Mouse (Mus musculus) midbrain, embryonic 16.5 days (tissue): ENCODE results near the gene Pip4k2b. TPM values are rescaled to one million over a fixed set of nuclear protein-coding genes. Genes with fewer than 3 reads are reported as not detected.
"Not testable (repeated sequence)": the region's sequence is repeated elsewhere in the genome, so short reads cannot be mapped to it uniquely, and the experiment has no call there.

ENCODE experiments used
- ATAC-seq: fragments of 200-750 bp; cut with Nextera tagmentation; 2 replicates; pipeline ENCODE4 v1.8.0; 2017; ENCODE audit warnings: moderate TSS enrichment
- H3K27ac ChIP-seq: fragments of 300-500 bp; sonication (generic); 2 replicates; pipeline ENCODE4 v1.5.1; 2014; ENCODE audit warnings: mild to moderate bottlenecking, low read length, mixed read lengths
- H3K27me3 ChIP-seq: fragments of 300-500 bp; sonication (generic); 2 replicates; pipeline ENCODE4 v1.6.1; 2014; ENCODE audit warnings: low read depth, low read length, mixed read lengths; ENCODE audit not compliant: control insufficient read depth, insufficient read depth
- H3K36me3 ChIP-seq: fragments of 300-500 bp; sonication (generic); 2 replicates; pipeline ENCODE4 v1.6.1; 2014; ENCODE audit warnings: mild to moderate bottlenecking, low read length, moderate library complexity, mixed read lengths; ENCODE audit not compliant: control insufficient read depth, insufficient read depth
- H3K4me1 ChIP-seq: fragments of 300-500 bp; sonication (generic); 2 replicates; pipeline ENCODE4 v1.6.1; 2014; ENCODE audit warnings: mild to moderate bottlenecking, low read length, mixed read lengths; ENCODE audit not compliant: control insufficient read depth, insufficient read depth
- H3K4me2 ChIP-seq: fragments of 300-500 bp; sonication (generic); 2 replicates; pipeline ENCODE4 v1.6.1; 2014; ENCODE audit warnings: mild to moderate bottlenecking, low read length, mixed read lengths
- H3K4me3 ChIP-seq: fragments of 300-500 bp; sonication (generic); 2 replicates; pipeline ENCODE4 v1.5.1; 2014; ENCODE audit warnings: low read depth, mild to moderate bottlenecking, low read length, moderate library complexity, mixed read lengths
- H3K9ac ChIP-seq: fragments of 300-500 bp; sonication (generic); 2 replicates; pipeline ENCODE4 v1.6.1; 2014; ENCODE audit warnings: low read depth, low read length, mixed read lengths
- H3K9me3 ChIP-seq: fragments of 300-500 bp; sonication (generic); replicated peaks from 2 replicates; pipeline ENCODE4 v1.6.1; 2014; ENCODE audit warnings: mild to moderate bottlenecking, low read length, mixed read lengths; ENCODE audit not compliant: control insufficient read depth, poor library complexity, severe bottlenecking
- WGBS: fragments of 180-500 bp; shearing (Covaris S2); extraction: QIAGEN DNeasy Blood & Tissue Kit; methylation state at CpG from one replicate; pipeline ENCODE4 v1.1.7; 2014; 5-methylcytosine and 5-hydroxymethylcytosine counted together
- polyA plus RNA-seq: library from polyadenylated mRNA; unstranded; fragments of >200 nt; fragmentation: Nextera tagmentation; extraction: Ambion mirVana; gene quantifications from 2 replicates; pipeline ENCODE4 v1.2.1, GENCODE M21; 2015

Gene Pip4k2b
- polyA plus RNA-seq = 5.0 and 5.1 TPM in 2 replicates

- Histone ChIP-seq H3K36me3 (peaks cover 16% of the 10 kb centered on the region), H3K9me3 (no peaks in the 10 kb centered on the region), H3K4me1 (peaks cover 22% of the 10 kb centered on the region), H3K9ac (peak within 1 kb of the TSS; percentile 82), H3K4me3 (peak within 1 kb of the TSS; percentile 58), H3K27me3 (no peaks in the 10 kb centered on the region), H3K27ac (peak within 1 kb of the TSS; percentile 98), H3K4me2 (peak within 1 kb of the TSS; percentile 96)
- peak; percentile 49 for ATAC-seq
- WGBS = 0% methylated on average over 52 of the region's 63 CpGs
Observed at GRCm38 (mm10) chr11:97744063-97744717, at the start of gene Pip4k2b. Gene Pip4k2b (minus strand): TSS chr11:97744704.

GRCm38 (mm10) chr11:97793165-97793564, 48.7 kb upstream of the Pip4k2b start:
- Histone ChIP-seq H3K36me3 (no peaks in the 10 kb centered on the region), H3K4me1 (no peaks in the 10 kb centered on the region), H3K27ac (no peak overlapping the region), H3K9me3 (no peaks in the 10 kb centered on the region), H3K9ac (no peak overlapping the region), H3K4me3 (no peak overlapping the region), H3K27me3 (no peaks in the 10 kb centered on the region), H3K4me2 (no peak overlapping the region)
- WGBS = 8% methylated on average over 2 of the region's 2 CpGs
- no peak for ATAC-seq

GRCm38 (mm10) chr11:97790778-97791438, 46.4 kb upstream of the Pip4k2b start:
- not testable (repeated sequence) for H3K36me3 ChIP-seq, H3K9me3 ChIP-seq, H3K4me2 ChIP-seq, H3K9ac ChIP-seq, H3K27ac ChIP-seq, H3K4me1 ChIP-seq, H3K27me3 ChIP-seq, ATAC-seq, H3K4me3 ChIP-seq
- WGBS = 83% methylated on average over 2 of the region's 2 CpGs

GRCm38 (mm10) chr11:97789727-97790126, 45.2 kb upstream of the Pip4k2b start:
- Histone ChIP-seq H3K9me3 (no peaks in the 10 kb centered on the region), H3K4me2 (no peak overlapping the region), H3K36me3 (no peaks in the 10 kb centered on the region), H3K4me3 (no peak overlapping the region), H3K4me1 (no peaks in the 10 kb centered on the region), H3K27me3 (no peaks in the 10 kb centered on the region), H3K9ac (no peak overlapping the region), H3K27ac (no peak overlapping the region)
- no peak for ATAC-seq
- whole genome bisulfite sequencing = 88% methylated on average over 5 of the region's 5 CpGs

GRCm38 (mm10) chr11:97787961-97788360, 43.5 kb upstream of the Pip4k2b start:
- H3K27ac ChIP-seq = no peak overlapping the region
- H3K4me3 ChIP-seq = no peak overlapping the region
- no peaks in the 10 kb centered on the region for H3K27me3 ChIP-seq
- no peak for ATAC-seq
- H3K4me2 ChIP-seq = no peak overlapping the region
- no peaks in the 10 kb centered on the region for H3K4me1 ChIP-seq
- 95% methylated on average over 3 of the region's 3 CpGs for WGBS
- H3K9me3 ChIP-seq = no peaks in the 10 kb centered on the region
- no peak overlapping the region for H3K9ac ChIP-seq
- no peaks in the 10 kb centered on the region for H3K36me3 ChIP-seq

- no peak for ATAC-seq
- H3K4me1 ChIP-seq = peaks cover 18% of the 10 kb centered on the region
- peak overlapping the region; percentile 68 for H3K9ac ChIP-seq
- peak overlapping the region; percentile 71 for H3K4me2 ChIP-seq
- H3K4me3 ChIP-seq = peak overlapping the region; percentile 78
- 1% methylated on average over 10 of the region's 10 CpGs for WGBS
- peak overlapping the region; percentile 94 for H3K27ac ChIP-seq
- peaks cover 22% of the 10 kb centered on the region for H3K36me3 ChIP-seq
- H3K9me3 ChIP-seq = no peaks in the 10 kb centered on the region
- H3K27me3 ChIP-seq = no peaks in the 10 kb centered on the region
Observed at GRCm38 (mm10) chr11:97782564-97782895, 38.0 kb upstream of the Pip4k2b start.

DNA sequence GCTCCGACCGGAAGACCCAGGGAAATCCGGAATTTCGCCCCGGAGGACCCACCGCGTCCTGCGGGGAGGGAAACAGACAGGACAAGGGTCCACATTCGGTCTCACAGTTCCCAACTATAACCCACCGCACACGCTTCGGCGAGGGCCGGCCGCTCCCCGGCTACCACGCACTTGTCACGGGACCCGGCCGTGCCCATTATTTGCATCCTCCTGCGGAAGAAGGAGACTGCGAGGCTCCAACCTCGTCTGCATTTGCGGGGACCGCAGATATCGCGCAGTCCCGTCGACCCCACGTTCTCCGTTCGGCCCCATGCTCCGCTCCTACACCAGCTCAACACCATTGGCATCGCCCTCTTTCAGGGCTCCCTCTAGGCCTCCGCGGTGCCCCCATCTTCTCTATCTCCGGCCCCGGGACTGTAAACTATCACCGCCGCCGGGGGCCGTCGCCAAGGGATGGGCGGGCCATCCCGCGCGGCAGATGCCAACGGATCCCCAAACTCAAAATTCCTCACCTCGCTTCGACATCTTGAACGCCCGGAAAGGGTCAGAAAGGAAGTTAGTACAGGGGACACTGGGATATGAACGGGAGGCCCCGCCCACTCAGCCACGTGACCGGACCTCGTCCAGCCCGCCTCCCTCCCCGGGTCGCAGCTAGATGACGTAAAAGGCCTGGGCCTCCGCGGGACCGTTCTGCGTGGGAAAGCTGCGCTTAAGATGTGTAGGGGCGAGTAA, 37.5 kb upstream of the Pip4k2b start, which contains the start of gene Rpl23:
Gene Rpl23 (minus strand): TSS at position 606 of the 732 bp plus-strand sequence.
- H3K4me2 ChIP-seq = peak within 1 kb of the TSS; percentile 82
- no peaks in the 10 kb centered on the region for H3K9me3 ChIP-seq
- H3K36me3 ChIP-seq = peaks cover 28% of the 10 kb centered on the region
- under 1% methylated on average over 67 of the region's 67 CpGs for WGBS
- peak; percentile 94 for ATAC-seq
- H3K4me1 ChIP-seq = peaks cover 18% of the 10 kb centered on the region
- peak within 1 kb of the TSS; percentile 94 for H3K27ac ChIP-seq
- peak within 1 kb of the TSS; percentile 91 for H3K9ac ChIP-seq
- H3K4me3 ChIP-seq = peak within 1 kb of the TSS; percentile 78
- H3K27me3 ChIP-seq = no peaks in the 10 kb centered on the region

GRCm38 (mm10) chr11:97781478-97781831, 37.0 kb upstream of the Pip4k2b start:
- WGBS = 4% methylated on average over 11 of the region's 11 CpGs
- H3K4me2 ChIP-seq = peak overlapping the region; percentile 82
- H3K27me3 ChIP-seq = no peaks in the 10 kb centered on the region
- no peaks in the 10 kb centered on the region for H3K9me3 ChIP-seq
- H3K9ac ChIP-seq = peak overlapping the region; percentile 91
- peak overlapping the region; percentile 94 for H3K27ac ChIP-seq
- H3K36me3 ChIP-seq = peaks cover 31% of the 10 kb centered on the region
- peaks cover 18% of the 10 kb centered on the region for H3K4me1 ChIP-seq
- H3K4me3 ChIP-seq = peak overlapping the region; percentile 78
- ATAC-seq = no peak
